Mouse (Mus musculus): Measurements from ENCODE around the gene Taco1. TPM values are rescaled to one million over a fixed set of nuclear protein-coding genes. Genes with fewer than 3 reads are reported as not detected.

Gene Taco1
- total RNA-seq, 1 experiment, result 17.4 TPM

DNA sequence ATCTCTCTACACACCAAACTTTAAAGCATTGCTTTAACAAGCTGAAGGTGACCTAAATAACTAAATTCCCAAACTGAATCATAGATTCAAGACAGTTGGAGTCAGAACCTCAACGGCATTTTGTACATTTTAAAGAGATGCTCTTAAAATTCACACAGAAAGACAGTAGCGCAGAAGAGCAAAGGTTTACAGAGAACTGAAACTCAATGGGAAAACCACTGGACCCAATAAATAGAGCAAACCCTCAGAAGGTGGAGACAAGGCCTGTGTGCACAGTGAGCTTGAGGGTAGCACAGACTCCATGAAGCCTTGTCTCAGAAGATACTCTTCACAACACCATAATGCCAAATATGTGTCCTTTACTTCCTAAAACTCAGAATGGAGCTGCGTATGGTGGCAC lies 20.1 kb upstream of the Taco1 start:
- in situ Hi-C loops (cut with MboI; ENCODE audit: low sequenced_read_pairs in 2 of 2, unreplicated experiment in 2 of 2), result no loop called here
- peaks cover 11% of the 10 kb centered on the region; the same call in 1 of the 2 replicates for H3K36me3 ChIP-seq (ENCODE audit: control insufficient read depth, insufficient read depth, low read length, poor library complexity, severe bottlenecking)

DNA sequence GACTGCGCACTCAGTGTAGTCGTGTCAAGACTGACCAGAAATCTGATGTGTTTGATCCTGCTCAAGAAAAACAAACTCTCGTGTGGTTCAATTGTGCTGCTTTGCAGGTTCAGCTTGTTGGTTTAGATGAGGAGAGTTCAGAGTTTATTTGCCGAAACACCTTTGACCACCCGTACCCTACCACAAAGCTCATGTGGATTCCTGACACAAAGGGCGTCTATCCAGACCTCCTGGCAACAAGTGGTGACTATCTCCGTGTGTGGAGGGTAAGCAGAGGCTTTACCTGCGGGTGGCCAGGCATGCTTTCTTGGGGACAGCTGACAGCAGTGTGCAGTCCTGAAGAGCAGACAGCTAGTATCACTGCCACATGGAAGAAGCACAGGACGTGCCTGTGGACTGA lies 19.3 kb upstream of the Taco1 start:
- Histone ChIP-seq H3K9me3 (ENCODE audit: control insufficient read depth, insufficient read depth, low read depth, low read length) (no peaks in the 10 kb centered on the region), H3K4me3 (ENCODE audit: insufficient read depth in 1 of 2, low read depth in 1 of 2, low read length in 2 of 2, poor library complexity in 1 of 2, severe bottlenecking in 1 of 2) (no peak overlapping the region), H3K4me1 (ENCODE audit: control insufficient read depth in 2 of 2, insufficient read depth in 2 of 2, low read length in 2 of 2, poor library complexity in 1 of 2) (peaks cover 2 to 5% of the 10 kb centered on the region in 2 experiments; a peak in 1 of 4 replicates), H3K9ac (ENCODE audit: insufficient read depth, low read depth, low read length, poor library complexity, severe bottlenecking) (no peak overlapping the region), H3K27ac (ENCODE audit: insufficient read depth, low read depth, low read length, poor library complexity, severe bottlenecking) (no peak overlapping the region), H3K36me3 (ENCODE audit: control insufficient read depth, insufficient read depth, low read length, poor library complexity, severe bottlenecking) (peaks cover 16% of the 10 kb centered on the region)
- DNase-seq (ENCODE audit: low read depth, low spot score), result no peak
- in situ Hi-C loops (cut with MboI; ENCODE audit: low sequenced_read_pairs in 2 of 2, unreplicated experiment in 2 of 2), result no loop called here
- TF ChIP-seq ZC3H11A (IDR thresholded peaks at IDR 0.05; ENCODE audit: borderline replicate concordance, low read depth, low read length), result no peak
- no peak for TF ChIP-seq HCFC1 (IDR thresholded peaks at IDR 0.05; ENCODE audit: borderline replicate concordance, insufficient read depth, low read length)
- TF ChIP-seq MAFK (IDR thresholded peaks at IDR 0.05; ENCODE audit: insufficient read depth, low read depth, low read length), result no peak
- TF ChIP-seq CHD2 (IDR thresholded peaks at IDR 0.05; ENCODE audit: low read depth, low read length), result no peak
- TF ChIP-seq ZNF384 (IDR thresholded peaks at IDR 0.05; ENCODE audit: low read depth, low read length), result no peak

More for the DNA sequence above, 20.1 kb upstream of the Taco1 start:
- TF ChIP-seq ZC3H11A (IDR thresholded peaks at IDR 0.05; ENCODE audit: borderline replicate concordance, low read depth, low read length) (no peak), HCFC1 (IDR thresholded peaks at IDR 0.05; ENCODE audit: borderline replicate concordance, insufficient read depth, low read length) (no peak), ZNF384 (IDR thresholded peaks at IDR 0.05; ENCODE audit: low read depth, low read length) (no peak), CHD2 (IDR thresholded peaks at IDR 0.05; ENCODE audit: low read depth, low read length) (no peak), MAFK (IDR thresholded peaks at IDR 0.05; ENCODE audit: insufficient read depth, low read depth, low read length) (no peak)
- no peak overlapping the region for H3K4me3 ChIP-seq (ENCODE audit: insufficient read depth in 1 of 2, low read depth in 1 of 2, low read length in 2 of 2, poor library complexity in 1 of 2, severe bottlenecking in 1 of 2)
- no peaks in the 10 kb centered on the region for H3K9me3 ChIP-seq (ENCODE audit: control insufficient read depth, insufficient read depth, low read depth, low read length)
- no peak for DNase-seq (ENCODE audit: low read depth, low spot score)
- H3K9ac ChIP-seq (ENCODE audit: insufficient read depth, low read depth, low read length, poor library complexity, severe bottlenecking), result no peak overlapping the region
- H3K27ac ChIP-seq (ENCODE audit: insufficient read depth, low read depth, low read length, poor library complexity, severe bottlenecking), result no peak overlapping the region
- H3K4me1 ChIP-seq (ENCODE audit: control insufficient read depth in 2 of 2, insufficient read depth in 2 of 2, low read length in 2 of 2, poor library complexity in 1 of 2), result peaks cover 2 to 5% of the 10 kb centered on the region in 2 experiments; a peak in 1 of 4 replicates

DNA sequence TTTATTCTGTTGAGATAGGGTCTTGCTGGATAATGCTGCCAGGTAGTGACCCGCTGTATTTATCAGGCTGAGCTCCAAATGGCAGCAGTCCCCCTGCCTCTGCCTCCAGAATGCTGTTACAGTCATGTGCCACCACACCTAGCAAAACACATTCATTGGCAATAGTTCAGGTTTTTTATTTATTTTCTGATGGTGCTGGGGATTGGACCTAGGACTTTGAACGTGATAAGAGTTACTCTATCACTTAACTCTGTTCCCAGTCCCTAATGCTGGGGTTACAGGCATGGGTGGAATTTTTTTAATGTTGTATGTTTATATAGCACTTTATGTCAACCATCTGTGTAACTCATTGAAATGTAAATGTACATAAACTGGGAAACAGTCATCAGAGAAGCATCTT lies 11.9 kb upstream of the Taco1 start:
- no peak overlapping the region for H3K4me3 ChIP-seq (ENCODE audit: insufficient read depth in 1 of 2, low read depth in 1 of 2, low read length in 2 of 2, poor library complexity in 1 of 2, severe bottlenecking in 1 of 2)
- peaks cover 28% of the 10 kb centered on the region for H3K36me3 ChIP-seq (ENCODE audit: control insufficient read depth, insufficient read depth, low read length, poor library complexity, severe bottlenecking)
- no peaks in the 10 kb centered on the region for H3K9me3 ChIP-seq (ENCODE audit: control insufficient read depth, insufficient read depth, low read depth, low read length)
- H3K9ac ChIP-seq (ENCODE audit: insufficient read depth, low read depth, low read length, poor library complexity, severe bottlenecking), result no peak overlapping the region
- in situ Hi-C loops (cut with MboI; ENCODE audit: low sequenced_read_pairs in 2 of 2, unreplicated experiment in 2 of 2), result no loop called here
- no peaks in the 10 kb centered on the region for H3K4me1 ChIP-seq (ENCODE audit: control insufficient read depth in 2 of 2, insufficient read depth in 2 of 2, low read length in 2 of 2, poor library complexity in 1 of 2)
- DNase-seq (ENCODE audit: low read depth, low spot score), result no peak
- H3K27ac ChIP-seq (ENCODE audit: insufficient read depth, low read depth, low read length, poor library complexity, severe bottlenecking), result no peak overlapping the region
- no peak for TF ChIP-seq ZC3H11A (IDR thresholded peaks at IDR 0.05; ENCODE audit: borderline replicate concordance, low read depth, low read length)
- no peak for TF ChIP-seq ZNF384 (IDR thresholded peaks at IDR 0.05; ENCODE audit: low read depth, low read length)
- no peak for TF ChIP-seq CHD2 (IDR thresholded peaks at IDR 0.05; ENCODE audit: low read depth, low read length)
- TF ChIP-seq HCFC1 (IDR thresholded peaks at IDR 0.05; ENCODE audit: borderline replicate concordance, insufficient read depth, low read length), result no peak
- TF ChIP-seq MAFK (IDR thresholded peaks at IDR 0.05; ENCODE audit: insufficient read depth, low read depth, low read length), result no peak

DNA sequence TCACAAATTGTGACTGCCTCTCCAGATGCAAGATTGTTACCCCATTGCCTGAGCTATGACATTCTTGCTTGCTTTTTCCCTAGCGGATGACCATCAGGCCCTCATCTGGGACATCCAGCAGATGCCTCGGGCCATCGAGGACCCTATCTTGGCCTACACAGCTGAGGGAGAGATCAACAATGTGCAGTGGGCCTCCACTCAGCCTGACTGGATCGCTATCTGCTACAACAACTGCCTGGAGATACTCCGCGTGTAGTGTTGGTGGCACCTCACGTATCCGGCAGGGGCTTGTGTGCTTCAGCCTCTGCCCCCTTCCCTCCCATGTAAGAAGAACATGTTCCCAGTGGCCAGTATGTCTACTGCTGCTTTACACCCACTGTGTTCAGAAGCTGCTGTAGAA lies 11.3 kb upstream of the Taco1 start:
- no peak overlapping the region for H3K27ac ChIP-seq (ENCODE audit: insufficient read depth, low read depth, low read length, poor library complexity, severe bottlenecking)
- no peak overlapping the region for H3K4me3 ChIP-seq (ENCODE audit: insufficient read depth in 1 of 2, low read depth in 1 of 2, low read length in 2 of 2, poor library complexity in 1 of 2, severe bottlenecking in 1 of 2)
- in situ Hi-C loops (cut with MboI; ENCODE audit: low sequenced_read_pairs in 2 of 2, unreplicated experiment in 2 of 2), result no loop called here
- H3K4me1 ChIP-seq (ENCODE audit: control insufficient read depth in 2 of 2, insufficient read depth in 2 of 2, low read length in 2 of 2, poor library complexity in 1 of 2), result no peaks in the 10 kb centered on the region
- H3K9me3 ChIP-seq (ENCODE audit: control insufficient read depth, insufficient read depth, low read depth, low read length), result no peaks in the 10 kb centered on the region
- peaks cover 24% of the 10 kb centered on the region for H3K36me3 ChIP-seq (ENCODE audit: control insufficient read depth, insufficient read depth, low read length, poor library complexity, severe bottlenecking)
- H3K9ac ChIP-seq (ENCODE audit: insufficient read depth, low read depth, low read length, poor library complexity, severe bottlenecking), result no peak overlapping the region
- no peak for TF ChIP-seq ZNF384 (IDR thresholded peaks at IDR 0.05; ENCODE audit: low read depth, low read length)
- TF ChIP-seq HCFC1 (IDR thresholded peaks at IDR 0.05; ENCODE audit: borderline replicate concordance, insufficient read depth, low read length), result no peak
- TF ChIP-seq MAFK (IDR thresholded peaks at IDR 0.05; ENCODE audit: insufficient read depth, low read depth, low read length), result no peak
- no peak for TF ChIP-seq CHD2 (IDR thresholded peaks at IDR 0.05; ENCODE audit: low read depth, low read length)
- no peak for TF ChIP-seq ZC3H11A (IDR thresholded peaks at IDR 0.05; ENCODE audit: borderline replicate concordance, low read depth, low read length)
- DNase-seq (ENCODE audit: low read depth, low spot score), result no peak

DNA sequence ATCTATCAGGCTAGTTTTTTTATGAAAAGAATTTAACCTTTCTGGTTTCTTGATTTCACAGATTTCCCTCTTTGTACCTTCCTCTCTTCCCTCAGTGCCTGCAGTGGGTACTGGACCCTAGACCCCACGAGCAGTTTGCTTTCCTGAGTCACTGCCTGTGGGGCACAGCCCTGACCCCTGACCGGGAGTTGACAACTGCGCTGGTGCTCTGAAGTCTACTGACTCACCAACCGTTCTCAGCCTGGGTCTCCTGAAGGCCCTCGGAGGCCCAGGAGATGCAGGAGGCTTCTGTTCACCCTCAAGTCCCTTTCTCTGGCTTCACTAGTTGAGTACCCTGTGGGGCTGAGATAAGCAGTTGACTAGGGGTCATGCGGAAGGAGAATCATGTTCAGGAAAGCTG lies 10.5 kb upstream of the Taco1 start:
- H3K4me3 ChIP-seq (ENCODE audit: insufficient read depth in 1 of 2, low read depth in 1 of 2, low read length in 2 of 2, poor library complexity in 1 of 2, severe bottlenecking in 1 of 2), result no peak overlapping the region
- no peak overlapping the region for H3K9ac ChIP-seq (ENCODE audit: insufficient read depth, low read depth, low read length, poor library complexity, severe bottlenecking)
- DNase-seq (ENCODE audit: low read depth, low spot score), result no peak
- H3K4me1 ChIP-seq (ENCODE audit: control insufficient read depth in 2 of 2, insufficient read depth in 2 of 2, low read length in 2 of 2, poor library complexity in 1 of 2), result no peaks in the 10 kb centered on the region
- H3K36me3 ChIP-seq (ENCODE audit: control insufficient read depth, insufficient read depth, low read length, poor library complexity, severe bottlenecking), result peaks cover 24% of the 10 kb centered on the region
- no peak overlapping the region for H3K27ac ChIP-seq (ENCODE audit: insufficient read depth, low read depth, low read length, poor library complexity, severe bottlenecking)
- no peak for TF ChIP-seq HCFC1 (IDR thresholded peaks at IDR 0.05; ENCODE audit: borderline replicate concordance, insufficient read depth, low read length)
- no peak for TF ChIP-seq CHD2 (IDR thresholded peaks at IDR 0.05; ENCODE audit: low read depth, low read length)
- TF ChIP-seq MAFK (IDR thresholded peaks at IDR 0.05; ENCODE audit: insufficient read depth, low read depth, low read length), result no peak
- in situ Hi-C loops (cut with MboI; ENCODE audit: low sequenced_read_pairs in 2 of 2, unreplicated experiment in 2 of 2), result no loop called here
- H3K9me3 ChIP-seq (ENCODE audit: control insufficient read depth, insufficient read depth, low read depth, low read length), result no peaks in the 10 kb centered on the region
